Mouse (Mus musculus): ENCODE measurements around the gene Gast.
"Not testable (repeated sequence)": the region's sequence is repeated elsewhere in the genome, so short reads cannot be mapped to it uniquely, and the experiment has no call there.

Gene Gast

GRCm38 (mm10) chr11:100321479-100322305 is 12.5 kb upstream of the Gast start:
- DNase-seq: peak; percentile 48 to 49

- peak; percentile 49 to 53 for DNase-seq
Observed at GRCm38 (mm10) chr11:100322591-100323258, 11.5 kb upstream of the Gast start.

- peak; percentile 83 for DNase-seq
Observed at GRCm38 (mm10) chr11:100323578-100323977, 10.6 kb upstream of the Gast start.

- peak in 1 of 2 experiments; percentile 7 for DNase-seq
Observed at GRCm38 (mm10) chr11:100325062-100325629, 9.1 kb upstream of the Gast start.

GRCm38 (mm10) chr11:100327316-100327715 is 6.9 kb upstream of the Gast start:
- no peak for DNase-seq

- DNase-seq: no peak
Observed at GRCm38 (mm10) chr11:100327761-100328160, 6.4 kb upstream of the Gast start.

GRCm38 (mm10) chr11:100330235-100330634 is 4.0 kb upstream of the Gast start:
- no peak for DNase-seq

GRCm38 (mm10) chr11:100330816-100331375 is 3.3 kb upstream of the Gast start:
- not testable (repeated sequence) for DNase-seq

- no peak for DNase-seq
Observed at GRCm38 (mm10) chr11:100332766-100333515, 1.3 kb upstream of the Gast start.

GRCm38 (mm10) chr11:100335731-100336130 is 1.5 kb downstream of the Gast start:
- DNase-seq: no peak

GRCm38 (mm10) chr11:100344269-100344668 is 10.1 kb downstream of the Gast start:
- DNase-seq: no peak

GRCm38 (mm10) chr11:100352076-100352857 is 18.1 kb downstream of the Gast start:
- DNase-seq: peak in 1 of 2 experiments; percentile 30

- peak; percentile 64 to 68 for DNase-seq
Observed at GRCm38 (mm10) chr11:100355151-100355951, 21.1 kb downstream of the Gast start.

GRCm38 (mm10) chr11:100355972-100356818 is 22.0 kb downstream of the Gast start, which contains the start of gene Hap1:
Hap1 (minus strand) TSS chr11:100356128.
- peak; percentile 73 for DNase-seq

GRCm38 (mm10) chr11:100356819-100357211 is 22.6 kb downstream of the Gast start:
- no peak for DNase-seq

GRCm38 (mm10) chr11:100357408-100357807 is 23.2 kb downstream of the Gast start:
- no peak for DNase-seq

- DNase-seq: no peak
Observed at GRCm38 (mm10) chr11:100360175-100360574, 26.0 kb downstream of the Gast start.

- not testable (repeated sequence) for DNase-seq
Observed at GRCm38 (mm10) chr11:100361059-100361458, 26.9 kb downstream of the Gast start.

GRCm38 (mm10) chr11:100362209-100362978 is 28.2 kb downstream of the Gast start:
- peak; percentile 87 for DNase-seq

All from B cell, adult 2 months (primary cell).